Comparison of ENCODE assay signal across 24 mouse cellular contexts in genomic region chr9:54878759-54879158, GRCm38 (mm10). TPM values are rescaled to one million over a fixed set of nuclear protein-coding genes. Genes with fewer than 3 reads are reported as not detected.
DNase-seq lines count a peak whose midpoint lies in the region; ATAC-seq and TF ChIP-seq lines count a peak whose summit lies in the region.
"Had no signal": no experiment of that assay in that cellular context is flagged by ENCODE, and none has a peak within 500 bp of the region (broad histone marks: within the 10 kb centered on the region; RNA-seq: fewer than 3 reads in every experiment).

No protein-coding gene starts in this region.

- H3K36me3 ChIP-seq in thymus, adult 2 months (ENCODE audit: control insufficient read depth, insufficient read depth, low read length): peaks cover 33% of the 10 kb centered on the region

- ATAC-seq in cerebellum, adult (ENCODE audit: insufficient number of reproducible peaks, low FRiP score, low TSS enrichment): no peak
- ATAC-seq: forebrain, embryonic 15.5 days had no signal

- no peak overlapping the region for H3K4me3 ChIP-seq in thymus, adult 2 months (ENCODE audit: control insufficient read depth, insufficient read depth, low read length)
- H3K4me3 ChIP-seq: embryonic facial prominence, embryonic 12.5 days; embryonic facial prominence, embryonic 15.5 days; erythroblast, embryonic 14.5 days; forebrain, embryonic 12.5 days; forebrain, embryonic 15.5 days; gastrocnemius, adult 2 months; hindbrain, embryonic 12.5 days; hindbrain, embryonic 15.5 days had no signal

- TF ChIP-seq POLR2A in thymus, adult 2 months (IDR thresholded peaks at IDR 0.05; ENCODE audit: control insufficient read depth, extremely low read depth, insufficient read depth, low read length, poor library complexity): no peak

- TF ChIP-seq CTCF in thymus, adult 2 months (IDR thresholded peaks at IDR 0.05; ENCODE audit: borderline replicate concordance, control insufficient read depth, extremely low read depth, insufficient read depth, low read length, poor library complexity): no peak

- WGBS in thymus, adult 2 months: 93% methylated on average over 1 of the region's 1 CpGs

- H3K27ac ChIP-seq in thymus, adult 2 months (ENCODE audit: control insufficient read depth, insufficient read depth, low read length): no peak overlapping the region
- H3K27ac ChIP-seq: embryonic facial prominence, embryonic 12.5 days; embryonic facial prominence, embryonic 15.5 days; forebrain, embryonic 12.5 days; forebrain, embryonic 15.5 days; gastrocnemius, adult 2 months; hindbrain, embryonic 12.5 days; hindbrain, embryonic 15.5 days had no signal

- no peaks in the 10 kb centered on the region for H3K27me3 ChIP-seq in thymus, adult 2 months (ENCODE audit: control insufficient read depth, insufficient read depth, low read length)
- H3K27me3 ChIP-seq: CH12.LX; embryonic facial prominence, embryonic 12.5 days; embryonic facial prominence, embryonic 15.5 days; forebrain, embryonic 12.5 days; forebrain, embryonic 15.5 days; hindbrain, embryonic 12.5 days; hindbrain, embryonic 15.5 days had no signal

- intact Hi-C loops in left cerebral cortex, postnatal 25 days (cut with DNase I): no loop called here

- peak; percentile 7 to 50 for DNase-seq in left cerebral cortex, postnatal 25 days (ENCODE audit: low spot score in 2 of 2)
- no peak for DNase-seq in left cerebral cortex, adult 11 months (ENCODE audit: low spot score)
- peak; percentile 3 for DNase-seq in right cerebral cortex, postnatal 25 days
- DNase-seq in right cerebral cortex, postnatal 36 days (ENCODE audit: low spot score in 2 of 2): no peak
- peak; percentile 65 for DNase-seq in brain, adult 2 months (ENCODE audit: low read depth, low spot score)
- no peak for DNase-seq in thymus, adult 2 months
- DNase-seq: adrenal gland, postnatal 10 days; B cell, adult 2 months; cerebellum, adult 18-20 months; cerebellum, adult 9-10 months; cerebellum, postnatal 14 days; gastrocnemius, adult 2 months; gastrocnemius, postnatal 14 days; heart, adult 11 months had no signal

- no peaks in the 10 kb centered on the region for H3K4me1 ChIP-seq in thymus, adult 2 months (replicated peaks; ENCODE audit: control insufficient read depth, insufficient read depth, low read length)
- H3K4me1 ChIP-seq: embryonic facial prominence, embryonic 12.5 days; embryonic facial prominence, embryonic 15.5 days; forebrain, embryonic 12.5 days; forebrain, embryonic 15.5 days; hindbrain, embryonic 12.5 days; hindbrain, embryonic 15.5 days had no signal

RNA-seq across cellular contexts. Expression of gene Ireb2, which starts 15.2 kb away (rescaled TPM):
- 10 to 100 TPM; 53.4 to 54.9 TPM for total RNA-seq in left cerebral cortex, postnatal 25 days (2021)
- polyA plus RNA-seq in thymus, adult 2 months (2012; rRNA removed): 8.9 and 11.5 TPM in 2 replicates

RNA-seq across cellular contexts. Expression of gene Hykk, which starts 38.3 kb away (rescaled TPM):
- total RNA-seq in left cerebral cortex, postnatal 25 days (2021): 1 to 10 TPM; 1.5 to 1.7 TPM
- polyA plus RNA-seq in thymus, adult 2 months (2012; rRNA removed): 0.17 and 0.22 TPM in 2 replicates
- total RNA-seq: MEL had no signal

Comparison
In these comparisons a context has a peak if more than half of its experiments do, and no peak if none do; other contexts are left out.
1. DNase-seq: peak in left cerebral cortex, postnatal 25 days (2 of 2), right cerebral cortex, postnatal 25 days (single experiment) and brain, adult 2 months (single experiment); none in left cerebral cortex, adult 11 months (single experiment), right cerebral cortex, postnatal 36 days (0 of 2) and thymus, adult 2 months (single experiment).